7 mouse cellular contexts compared by ENCODE assay signal in the genomic region with DNA sequence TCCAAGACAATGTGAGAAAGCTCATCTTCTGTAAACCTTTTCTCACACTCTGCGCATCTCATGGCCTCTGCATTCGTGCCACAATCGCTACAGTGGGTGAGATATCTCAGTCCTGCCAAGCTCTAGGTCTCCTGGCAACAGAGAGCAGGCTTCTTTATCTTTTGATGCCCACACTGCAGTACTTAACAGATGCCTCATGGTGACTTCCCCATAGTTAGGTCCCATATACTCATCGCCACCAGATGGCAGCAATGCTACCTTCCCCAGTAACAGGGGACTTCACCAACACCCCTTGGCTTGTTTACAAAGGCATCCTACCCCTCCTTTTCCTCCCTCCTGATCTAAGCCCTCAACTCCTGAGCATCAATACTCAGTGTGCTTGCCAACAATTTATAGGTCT.
DNase-seq lines count a peak whose midpoint lies in the region; ATAC-seq and TF ChIP-seq lines count a peak whose summit lies in the region.

No protein-coding gene starts in this region.

- 25% methylated on average over 4 of the region's 4 CpGs for WGBS in embryonic facial prominence, embryonic 11.5 days
- 10% methylated on average over 4 of the region's 4 CpGs for WGBS in liver, postnatal 0 days (ENCODE audit: insufficient replicate concordance)

- intact Hi-C loops in heart, postnatal 36 days (cut with DNase I) = loop anchor here (2.0 kb wide), 1 partner anchor 195 kb away; no protein-coding TSS in a partner anchor

- no peak overlapping the region for H3K27ac ChIP-seq in ES-Bruce4 (ENCODE audit: insufficient read depth, low read length)
- H3K27ac ChIP-seq in embryonic facial prominence, embryonic 11.5 days (replicated peaks; ENCODE audit: low read depth, low read length) = no peak overlapping the region
- H3K27ac ChIP-seq in liver, postnatal 0 days (ENCODE audit: low read depth) = no peak overlapping the region

- no peak for TF ChIP-seq EP300 in ES-Bruce4 (IDR thresholded peaks at IDR 0.05; ENCODE audit: insufficient read depth, low read depth, low read length)
- no peak for TF ChIP-seq EP300 in liver, postnatal 0 days (IDR thresholded peaks at IDR 0.05; ENCODE audit: low read depth)

- no peak overlapping the region for H3K4me3 ChIP-seq in ES-Bruce4 (ENCODE audit: low read depth, low read length)
- H3K4me3 ChIP-seq in embryonic facial prominence, embryonic 11.5 days (ENCODE audit: low read depth, low read length) = no peak overlapping the region
- H3K4me3 ChIP-seq in liver, postnatal 0 days (ENCODE audit: low read depth, low read length) = no peak overlapping the region

- TF ChIP-seq POLR2A in ES-Bruce4 (IDR thresholded peaks at IDR 0.05; ENCODE audit: insufficient read depth, low read length) = no peak

- peak; percentile 53 for TF ChIP-seq CTCF in ES-Bruce4 (IDR thresholded peaks at IDR 0.05; ENCODE audit: low read depth, low read length)
- peak; percentile 76 for TF ChIP-seq CTCF in liver, postnatal 0 days (IDR thresholded peaks at IDR 0.05; ENCODE audit: low read depth)

- H3K36me3 ChIP-seq in ES-Bruce4 (ENCODE audit: control insufficient read depth, insufficient read depth, low read length, poor library complexity, severe bottlenecking) = no peaks in the 10 kb centered on the region
- H3K36me3 ChIP-seq in embryonic facial prominence, embryonic 11.5 days (replicated peaks; ENCODE audit: control insufficient read depth, insufficient read depth, low read depth, low read length) = no peaks in the 10 kb centered on the region
- H3K36me3 ChIP-seq in liver, postnatal 0 days (replicated peaks; ENCODE audit: insufficient read depth, low read length) = no peaks in the 10 kb centered on the region

- DNase-seq in WW6 (ENCODE audit: low read depth, low spot score) = peak; percentile 49
- peak; percentile 84 for DNase-seq in embryonic facial prominence, embryonic 11.5 days (ENCODE audit: low spot score)
- DNase-seq in heart, postnatal 36 days = peak; percentile 19 to 23
- DNase-seq in kidney, postnatal 4 days = peak; percentile 78 to 81
- peak; percentile 61 for DNase-seq in liver, postnatal 0 days
- peak; percentile 88 for DNase-seq in retina, postnatal 1 day

- no peaks in the 10 kb centered on the region for H3K9me3 ChIP-seq in ES-Bruce4 (replicated peaks; ENCODE audit: control insufficient read depth, insufficient read depth, low read length, poor library complexity, severe bottlenecking)
- no peaks in the 10 kb centered on the region for H3K9me3 ChIP-seq in embryonic facial prominence, embryonic 11.5 days (replicated peaks; ENCODE audit: control insufficient read depth, low read length)
- H3K9me3 ChIP-seq in liver, postnatal 0 days (ENCODE audit: low read length) = no peaks in the 10 kb centered on the region

- no peaks in the 10 kb centered on the region for H3K27me3 ChIP-seq in ES-Bruce4 (ENCODE audit: control insufficient read depth, insufficient read depth, low read length, poor library complexity, severe bottlenecking)
- H3K27me3 ChIP-seq in embryonic facial prominence, embryonic 11.5 days (ENCODE audit: control insufficient read depth, insufficient read depth, low read length) = no peaks in the 10 kb centered on the region
- no peaks in the 10 kb centered on the region for H3K27me3 ChIP-seq in liver, postnatal 0 days (ENCODE audit: insufficient read depth, low read length)

- no peak overlapping the region for H3K9ac ChIP-seq in ES-Bruce4 (ENCODE audit: low read depth, poor library complexity, severe bottlenecking)
- H3K9ac ChIP-seq in embryonic facial prominence, embryonic 11.5 days (replicated peaks; ENCODE audit: low read length) = no peak overlapping the region
- no peak overlapping the region for H3K9ac ChIP-seq in liver, postnatal 0 days (replicated peaks)

- H3K4me2 ChIP-seq in embryonic facial prominence, embryonic 11.5 days (ENCODE audit: low read depth, low read length) = no peak overlapping the region
- no peak overlapping the region for H3K4me2 ChIP-seq in liver, postnatal 0 days (ENCODE audit: low read depth, low read length)

- ATAC-seq in embryonic facial prominence, embryonic 11.5 days (replicated peaks; ENCODE audit: insufficient number of reproducible peaks, low FRiP score, low TSS enrichment, low read depth) = no peak; the same call in 1 of the 2 replicates
- peak; percentile 56 for ATAC-seq in liver, postnatal 0 days

- H3K4me1 ChIP-seq in ES-Bruce4 (ENCODE audit: control insufficient read depth, insufficient read depth, low read length) = no peaks in the 10 kb centered on the region
- no peaks in the 10 kb centered on the region; the same call in 1 of the 2 replicates for H3K4me1 ChIP-seq in embryonic facial prominence, embryonic 11.5 days (ENCODE audit: control insufficient read depth, insufficient read depth, low read length)
- H3K4me1 ChIP-seq in liver, postnatal 0 days (ENCODE audit: insufficient read depth) = no peaks in the 10 kb centered on the region

Comparison
In these comparisons a context has a peak if more than half of its experiments do, and no peak if none do; other contexts are left out.
1. DNase-seq: peak in every context shown above with its lines; median percentile 88 in retina, postnatal 1 day; 84 in embryonic facial prominence, embryonic 11.5 days; 80 in kidney, postnatal 4 days; 61 in liver, postnatal 0 days; 49 in WW6; 21 in heart, postnatal 36 days.